Mouse (Mus musculus) heart, embryonic 11.5 days (tissue): ENCODE data around the gene Slc25a51. TPM values are rescaled to one million over a fixed set of nuclear protein-coding genes. Genes with fewer than 3 reads are reported as not detected.
A peak's percentile ranks its signal among the peaks of the same experiment; 100 is the strongest.
"Not testable (repeated sequence)": the region's sequence is repeated elsewhere in the genome, so short reads cannot be mapped to it uniquely, and the experiment has no call there.

Source experiments
- ATAC-seq: fragments of 200-750 bp; cut with Nextera tagmentation; replicated peaks from 2 replicates; pipeline ENCODE4 v1.8.0; 2017; ENCODE audit warnings: moderate library complexity; ENCODE audit not compliant: insufficient number of reproducible peaks, low FRiP score, low TSS enrichment
- H3K27ac ChIP-seq: fragments of 300-500 bp; sonication (generic); 2 replicates; pipeline ENCODE4 v1.5.1; 2014; ENCODE audit warnings: mild to moderate bottlenecking, low read depth, low read length
- H3K27me3 ChIP-seq: fragments of 300-500 bp; sonication (generic); 2 replicates; pipeline ENCODE4 v1.6.1; 2014; ENCODE audit warnings: mild to moderate bottlenecking, low read length, mixed read lengths; ENCODE audit not compliant: control insufficient read depth, insufficient read depth
- H3K36me3 ChIP-seq: fragments of 300-500 bp; sonication (generic); 2 replicates; pipeline ENCODE4 v1.6.1; 2014; ENCODE audit warnings: mild to moderate bottlenecking, low read length, moderate library complexity, mixed read lengths; ENCODE audit not compliant: control insufficient read depth, insufficient read depth
- H3K4me1 ChIP-seq: fragments of 300-500 bp; sonication (generic); 2 replicates; pipeline ENCODE4 v1.6.1; 2014; ENCODE audit warnings: low read length; ENCODE audit not compliant: control insufficient read depth, insufficient read depth
- H3K4me2 ChIP-seq: fragments of 300-500 bp; sonication (generic); 2 replicates; pipeline ENCODE4 v1.6.1; 2014; ENCODE audit warnings: mild to moderate bottlenecking, moderate library complexity
- H3K4me3 ChIP-seq: fragments of 300-500 bp; sonication (generic); 2 replicates; pipeline ENCODE4 v1.5.1; 2014; ENCODE audit warnings: low read depth, low read length
- H3K9ac ChIP-seq: fragments of 300-500 bp; sonication (generic); 2 replicates; pipeline ENCODE4 v1.6.1; 2014; ENCODE audit warnings: mild to moderate bottlenecking, low read depth, low read length, moderate library complexity
- H3K9me3 ChIP-seq: fragments of 300-500 bp; sonication (generic); replicated peaks from 2 replicates; pipeline ENCODE4 v1.6.1; 2016; ENCODE audit warnings: low read length; ENCODE audit not compliant: control insufficient read depth
- WGBS: fragments of 180-500 bp; shearing (Covaris S2); extraction: QIAGEN DNeasy Blood & Tissue Kit; methylation state at CpG from one replicate; pipeline ENCODE4 v1.1.7; 2014; ENCODE audit not compliant: insufficient replicate concordance; 5-methylcytosine and 5-hydroxymethylcytosine counted together
- polyA plus RNA-seq: library from polyadenylated mRNA; unstranded; fragments of >200 nt; fragmentation: Nextera tagmentation; extraction: Ambion mirVana; gene quantifications from 2 replicates; pipeline ENCODE4 v1.2.1, GENCODE M21; 2014

Gene Slc25a51
- polyA plus RNA-seq, 1 experiment from 2014 or later: 60.7 TPM

DNA sequence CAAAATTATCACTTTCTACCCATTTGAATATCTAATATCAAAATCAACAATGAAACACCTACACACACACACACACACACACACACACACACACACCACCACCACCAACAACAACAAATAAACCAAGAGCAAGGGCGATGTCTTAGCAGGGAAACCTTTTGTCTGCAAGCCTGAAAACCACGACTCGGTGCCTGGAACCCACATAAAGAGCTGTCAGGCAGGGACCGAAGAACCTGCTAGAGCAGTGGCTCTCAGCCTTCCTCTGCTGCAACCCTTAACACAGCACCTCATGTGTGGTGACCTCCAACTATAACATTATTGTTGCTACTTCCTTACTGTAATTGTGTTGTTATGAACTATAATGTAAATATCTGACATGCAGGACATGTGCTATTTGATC is 6.3 kb downstream of the Slc25a51 start:
- H3K36me3 ChIP-seq: peaks cover 15% of the 10 kb centered on the region

DNA sequence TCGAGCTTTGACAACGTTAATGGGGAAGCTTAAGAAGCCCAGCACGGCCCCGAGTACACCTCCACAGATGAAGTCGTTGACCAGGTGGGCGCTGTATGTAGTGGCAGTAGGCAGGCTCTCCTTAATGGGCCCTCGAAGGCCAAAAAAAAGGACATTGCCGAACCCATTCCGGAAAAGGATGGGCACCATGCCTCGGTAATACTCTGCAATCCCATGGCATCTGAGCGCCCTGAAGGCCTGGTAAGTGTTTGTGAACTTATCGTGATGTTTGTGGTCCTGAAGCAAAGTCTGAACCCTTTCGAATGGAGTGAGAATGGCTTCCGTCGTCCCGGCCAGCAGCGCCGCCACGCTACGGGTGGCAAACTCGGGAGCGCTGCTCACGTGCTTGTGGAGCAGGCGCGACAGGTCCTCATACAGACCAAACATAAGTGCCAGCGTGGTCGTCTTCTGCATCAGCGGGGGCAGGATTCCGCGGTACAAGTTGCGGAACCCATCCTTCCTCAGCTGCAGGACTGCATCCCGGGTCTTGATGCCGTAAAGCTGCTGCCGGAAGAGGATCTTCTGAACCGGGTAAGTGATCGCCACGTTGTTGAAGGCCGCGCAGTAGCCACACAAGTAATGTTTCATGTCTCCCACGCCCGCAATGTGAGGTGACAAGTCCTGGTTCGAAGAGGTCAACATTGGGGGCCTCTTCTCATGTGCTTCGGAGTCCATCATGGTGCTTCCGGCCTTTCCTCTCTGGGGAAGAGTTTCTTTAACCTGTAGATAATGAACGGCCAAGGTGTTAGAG is 8.9 kb downstream of the Slc25a51 start:
- 95% methylated on average over 45 of the region's 45 CpGs for WGBS

More for the DNA sequence above, 6.3 kb downstream of the Slc25a51 start:
- no peaks in the 10 kb centered on the region for H3K9me3 ChIP-seq
- H3K4me2 ChIP-seq: 0 out of 2 replicates have a peak overlapping the region, but pooled peaks have one; percentile 5
- no peak overlapping the region for H3K27ac ChIP-seq
- no peaks in the 10 kb centered on the region for H3K27me3 ChIP-seq
- H3K9ac ChIP-seq: no peak overlapping the region
- 93% methylated on average over 4 of the region's 4 CpGs for WGBS
- H3K4me1 ChIP-seq: peaks cover 21% of the 10 kb centered on the region
- ATAC-seq: no peak
- no peak overlapping the region for H3K4me3 ChIP-seq

DNA sequence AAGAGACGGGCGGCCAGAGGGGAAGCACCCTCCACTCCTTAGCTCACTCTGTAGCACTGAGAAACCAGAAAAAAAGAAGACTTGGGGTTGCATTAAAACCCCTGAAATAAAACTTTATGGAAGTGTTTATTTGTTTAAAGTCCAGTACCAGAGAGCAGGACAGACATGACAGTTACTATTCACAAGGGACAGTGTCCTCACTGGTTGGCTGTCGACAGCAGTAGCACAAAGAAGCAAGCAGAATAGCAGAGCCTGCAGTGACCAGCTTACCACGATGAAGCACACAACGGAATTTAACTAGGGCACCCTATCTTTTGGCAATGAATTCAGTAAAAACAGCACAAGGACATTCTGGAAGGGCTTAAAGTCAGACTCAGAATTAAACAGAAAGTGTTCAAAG is 10.3 kb downstream of the Slc25a51 start:
- not testable (repeated sequence) for H3K9me3 ChIP-seq, H3K4me1 ChIP-seq, H3K4me3 ChIP-seq, H3K27ac ChIP-seq, H3K4me2 ChIP-seq, ATAC-seq, H3K9ac ChIP-seq, H3K27me3 ChIP-seq
- WGBS: 85% methylated on average over 5 of the region's 5 CpGs
- H3K36me3 ChIP-seq: peaks cover 18% of the 10 kb centered on the region

More for the DNA sequence above, 8.9 kb downstream of the Slc25a51 start:
- H3K9ac ChIP-seq: no peak overlapping the region
- H3K9me3 ChIP-seq: no peaks in the 10 kb centered on the region
- no peak for ATAC-seq
- H3K4me3 ChIP-seq: no peak overlapping the region
- peaks cover 18% of the 10 kb centered on the region for H3K36me3 ChIP-seq
- no peak overlapping the region for H3K27ac ChIP-seq
- H3K4me2 ChIP-seq: no peak overlapping the region
- peaks cover 7% of the 10 kb centered on the region; the same call in 1 of the 2 replicates for H3K4me1 ChIP-seq
- no peaks in the 10 kb centered on the region for H3K27me3 ChIP-seq

GRCm38 (mm10) chr4:45396211-45396610 is 12.4 kb downstream of the Slc25a51 start:
- H3K4me2 ChIP-seq, ATAC-seq, H3K4me3 ChIP-seq, H3K27me3 ChIP-seq, H3K4me1 ChIP-seq, H3K9ac ChIP-seq, H3K9me3 ChIP-seq, H3K27ac ChIP-seq: not testable (repeated sequence)
- peaks cover 18% of the 10 kb centered on the region for H3K36me3 ChIP-seq
- WGBS: 88% methylated on average over 5 of the region's 6 CpGs

- no peak for ATAC-seq
- Histone ChIP-seq H3K4me1 (no peaks in the 10 kb centered on the region), H3K9me3 (no peaks in the 10 kb centered on the region), H3K4me2 (no peak overlapping the region), H3K27me3 (no peaks in the 10 kb centered on the region), H3K4me3 (no peak overlapping the region), H3K9ac (no peak overlapping the region), H3K36me3 (peaks cover 4% of the 10 kb centered on the region), H3K27ac (no peak overlapping the region)
- 83% methylated on average over 5 of the region's 5 CpGs for WGBS
Observed at GRCm38 (mm10) chr4:45393658-45394057, 14.9 kb downstream of the Slc25a51 start.

- Histone ChIP-seq H3K9me3 (no peaks in the 10 kb centered on the region), H3K4me3 (no peak overlapping the region), H3K27me3 (no peaks in the 10 kb centered on the region), H3K4me2 (no peak overlapping the region), H3K9ac (no peak overlapping the region), H3K4me1 (no peaks in the 10 kb centered on the region), H3K27ac (no peak overlapping the region), H3K36me3 (peaks cover 3% of the 10 kb centered on the region; the same call in 1 of the 2 replicates)
- 85% methylated on average over 8 of the region's 8 CpGs for WGBS
- no peak for ATAC-seq
Observed at GRCm38 (mm10) chr4:45392994-45393393, 15.6 kb downstream of the Slc25a51 start.

- no peak for ATAC-seq
- no peaks in the 10 kb centered on the region for H3K27me3 ChIP-seq
- no peak overlapping the region for H3K27ac ChIP-seq
- peaks cover 3% of the 10 kb centered on the region; the same call in 1 of the 2 replicates for H3K36me3 ChIP-seq
- no peaks in the 10 kb centered on the region for H3K4me1 ChIP-seq
- WGBS: 64% methylated on average over 11 of the region's 11 CpGs
- H3K4me2 ChIP-seq: no peak overlapping the region
- H3K9ac ChIP-seq: no peak overlapping the region
- no peaks in the 10 kb centered on the region for H3K9me3 ChIP-seq
- H3K4me3 ChIP-seq: no peak overlapping the region
Observed at GRCm38 (mm10) chr4:45392572-45392971, 16.0 kb downstream of the Slc25a51 start.

- 64% methylated on average over 4 of the region's 4 CpGs for WGBS
- Histone ChIP-seq H3K4me3 (no peak overlapping the region), H3K4me1 (no peaks in the 10 kb centered on the region), H3K9me3 (no peaks in the 10 kb centered on the region), H3K27me3 (no peaks in the 10 kb centered on the region), H3K9ac (no peak overlapping the region), H3K27ac (no peak overlapping the region), H3K36me3 (peaks cover 3% of the 10 kb centered on the region; the same call in 1 of the 2 replicates), H3K4me2 (no peak overlapping the region)
- ATAC-seq: no peak
Observed at GRCm38 (mm10) chr4:45392099-45392498, 16.5 kb downstream of the Slc25a51 start.

DNA sequence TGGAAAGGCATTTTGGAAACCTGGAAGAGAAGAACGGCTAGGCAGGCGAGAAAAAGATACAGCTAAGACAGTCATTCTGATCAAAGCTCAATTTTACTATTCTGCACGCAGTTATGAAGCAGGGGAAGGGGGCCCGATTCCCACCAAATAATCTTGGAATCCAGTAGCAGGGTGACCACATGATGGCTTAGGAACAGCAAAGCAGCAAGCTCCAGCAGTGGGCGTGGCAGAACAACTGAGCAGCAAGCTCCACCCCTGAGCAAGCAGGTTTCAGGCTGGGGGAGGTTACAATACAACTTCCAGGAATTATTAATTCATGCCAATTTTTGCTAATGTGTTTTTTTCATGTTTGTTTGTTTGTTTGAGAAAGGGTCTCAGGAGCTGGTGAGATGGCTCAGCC is 21.3 kb downstream of the Slc25a51 start:
- 90% methylated on average over 5 of the region's 5 CpGs for WGBS
- not testable (repeated sequence) for H3K4me3 ChIP-seq, H3K9ac ChIP-seq, H3K27ac ChIP-seq, H3K4me1 ChIP-seq, H3K36me3 ChIP-seq, ATAC-seq, H3K27me3 ChIP-seq, H3K4me2 ChIP-seq, H3K9me3 ChIP-seq
